Mouse (Mus musculus): ENCODE results near the gene Slc34a1.
"Not testable (repeated sequence)": the region's sequence is repeated elsewhere in the genome, so short reads cannot be mapped to it uniquely, and the experiment has no call there.

The Slc34a1 gene

DNA sequence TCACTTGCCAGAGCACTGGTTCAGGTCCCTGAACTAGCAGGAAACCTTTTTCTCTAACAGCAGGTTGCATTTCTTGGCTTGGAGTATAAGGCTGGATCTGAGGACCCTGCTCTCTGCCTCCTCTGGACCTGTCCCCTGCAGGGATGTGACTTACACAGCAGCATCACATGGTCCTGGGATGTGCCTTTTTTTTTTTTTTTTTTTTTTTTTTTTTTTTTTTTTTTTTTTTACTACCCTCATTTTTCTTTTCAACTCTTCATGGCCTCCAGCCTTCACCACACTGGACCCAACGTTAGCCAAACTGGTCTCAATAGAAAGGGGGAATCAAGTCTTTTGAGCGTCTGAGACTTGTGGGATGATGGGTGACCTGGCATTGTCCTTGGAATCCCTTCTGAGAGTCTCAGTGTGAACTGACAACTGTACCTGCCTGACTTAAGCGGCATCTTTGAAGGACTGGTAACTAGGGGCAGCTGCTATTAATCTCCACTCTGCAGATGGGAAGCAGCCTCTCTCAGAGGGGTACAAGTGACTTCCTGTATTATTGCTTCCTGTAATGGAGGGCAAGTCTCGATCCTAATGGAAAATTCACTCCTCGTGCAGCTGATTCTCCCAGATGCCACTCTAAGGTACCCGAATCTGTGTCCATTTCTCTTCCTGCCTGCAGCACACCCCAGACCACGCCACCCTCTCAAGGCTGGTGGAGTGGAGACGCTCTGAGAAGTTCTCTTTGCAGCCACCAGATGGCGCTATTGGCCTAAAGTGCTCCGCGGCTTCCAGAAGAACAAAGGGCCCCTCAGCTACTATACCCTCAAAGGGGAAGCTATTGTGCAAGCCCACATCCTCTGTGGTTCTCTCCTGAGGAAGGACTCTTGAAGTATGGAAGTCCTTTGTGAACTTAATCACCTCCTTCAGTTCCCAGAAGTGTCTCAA is 7.1 kb downstream of the Slc34a1 start:
- DNase-seq (ENCODE audit: low spot score in 2 of 2), result peak; percentile 44 to 56

DNA sequence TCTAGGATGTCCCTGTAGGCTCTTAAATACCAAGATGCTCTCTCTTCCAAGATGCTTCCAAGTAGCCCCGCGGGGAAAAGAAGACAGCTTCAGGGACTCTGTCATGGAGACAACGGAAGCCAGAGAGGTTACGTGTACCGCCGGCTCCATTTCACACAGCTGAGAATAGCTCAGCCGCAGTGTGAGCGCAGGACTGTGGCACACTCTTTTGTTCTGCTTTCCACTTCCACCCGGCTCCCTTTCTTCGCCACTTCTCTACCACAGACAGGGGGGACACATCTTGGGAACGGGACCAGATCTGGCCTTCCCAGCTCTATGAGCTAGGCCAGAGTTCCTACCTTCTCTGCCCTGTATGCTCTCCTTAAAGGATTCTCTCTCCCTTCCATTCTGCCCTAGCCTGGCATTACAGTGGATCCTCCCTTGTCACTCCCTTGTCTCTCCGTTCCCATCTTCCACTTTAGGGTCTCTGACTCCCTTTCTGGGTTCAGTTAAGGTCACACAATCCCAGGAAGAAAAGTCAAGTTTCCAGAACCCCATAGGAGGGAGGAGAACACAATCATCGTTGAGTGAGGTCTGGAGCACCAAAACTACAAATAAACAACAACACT is 7.9 kb downstream of the Slc34a1 start:
- DNase-seq (ENCODE audit: low spot score in 2 of 2), result no peak

DNA sequence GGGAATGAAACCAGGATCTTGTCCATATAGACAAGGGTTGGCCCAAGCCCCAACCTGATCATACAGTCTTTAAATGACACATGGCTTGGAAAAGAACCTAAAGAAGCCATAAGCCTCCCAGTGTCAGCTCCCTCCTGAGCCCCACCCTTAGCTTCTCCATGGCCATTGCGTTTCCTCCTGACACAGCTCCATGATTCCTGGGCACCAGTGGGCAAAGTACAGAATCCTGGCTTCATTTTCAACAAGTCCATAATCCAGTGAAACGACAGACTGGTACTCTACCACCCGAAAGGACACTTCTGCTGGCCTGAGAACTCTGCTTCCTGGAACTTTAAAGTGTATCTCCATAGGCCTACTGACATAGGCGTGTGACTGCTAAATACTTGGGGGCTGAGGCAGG is 9.4 kb downstream of the Slc34a1 start:
- no peak for DNase-seq (ENCODE audit: low spot score in 2 of 2)

DNA sequence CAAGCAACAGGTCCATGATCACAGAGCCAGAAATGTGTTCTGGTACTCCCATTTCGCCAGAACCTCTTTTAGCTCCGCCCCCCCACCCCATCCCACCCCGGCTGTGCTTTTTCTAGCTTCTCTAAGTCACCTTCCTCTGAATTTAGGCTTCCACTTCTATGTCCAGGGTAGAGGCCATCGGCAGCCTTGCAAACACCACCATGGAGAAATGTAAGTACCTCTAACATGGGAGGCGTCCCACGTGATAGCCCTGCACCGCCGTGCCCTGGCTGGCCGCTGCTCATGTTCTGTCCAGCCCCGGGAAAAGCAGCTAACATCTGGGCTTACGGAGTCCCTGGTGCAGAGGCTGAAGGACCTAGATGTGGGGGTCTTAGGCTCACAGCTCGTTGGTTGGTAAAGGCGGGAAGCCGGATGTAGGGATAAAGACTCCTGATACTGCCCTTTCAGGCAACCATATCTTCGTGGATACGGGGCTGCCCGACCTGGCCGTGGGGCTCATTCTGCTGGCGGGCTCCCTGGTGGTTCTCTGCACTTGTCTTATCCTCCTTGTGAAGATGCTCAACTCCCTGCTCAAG is 10.6 kb downstream of the Slc34a1 start:
- no peak for DNase-seq (ENCODE audit: low spot score in 2 of 2)

DNA sequence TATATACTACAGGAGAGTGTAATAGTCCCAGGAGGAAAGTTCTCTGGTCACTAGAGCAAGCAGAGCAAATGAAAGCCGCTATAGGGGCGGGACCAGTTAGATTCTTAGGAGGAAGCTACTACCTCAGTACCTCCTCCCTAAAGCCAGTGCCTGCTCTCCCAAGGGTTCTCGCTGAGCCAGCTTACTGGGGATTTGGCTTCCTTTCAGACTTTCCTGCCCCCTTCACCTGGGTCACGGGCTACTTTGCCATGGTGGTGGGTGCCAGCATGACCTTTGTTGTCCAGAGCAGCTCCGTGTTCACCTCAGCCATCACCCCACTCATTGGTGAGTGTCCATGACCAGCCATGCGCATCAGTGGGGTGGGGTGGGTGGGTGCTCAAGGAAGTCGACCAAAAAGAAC is 13.8 kb downstream of the Slc34a1 start:
- no peak for DNase-seq (ENCODE audit: low spot score in 2 of 2)

DNA sequence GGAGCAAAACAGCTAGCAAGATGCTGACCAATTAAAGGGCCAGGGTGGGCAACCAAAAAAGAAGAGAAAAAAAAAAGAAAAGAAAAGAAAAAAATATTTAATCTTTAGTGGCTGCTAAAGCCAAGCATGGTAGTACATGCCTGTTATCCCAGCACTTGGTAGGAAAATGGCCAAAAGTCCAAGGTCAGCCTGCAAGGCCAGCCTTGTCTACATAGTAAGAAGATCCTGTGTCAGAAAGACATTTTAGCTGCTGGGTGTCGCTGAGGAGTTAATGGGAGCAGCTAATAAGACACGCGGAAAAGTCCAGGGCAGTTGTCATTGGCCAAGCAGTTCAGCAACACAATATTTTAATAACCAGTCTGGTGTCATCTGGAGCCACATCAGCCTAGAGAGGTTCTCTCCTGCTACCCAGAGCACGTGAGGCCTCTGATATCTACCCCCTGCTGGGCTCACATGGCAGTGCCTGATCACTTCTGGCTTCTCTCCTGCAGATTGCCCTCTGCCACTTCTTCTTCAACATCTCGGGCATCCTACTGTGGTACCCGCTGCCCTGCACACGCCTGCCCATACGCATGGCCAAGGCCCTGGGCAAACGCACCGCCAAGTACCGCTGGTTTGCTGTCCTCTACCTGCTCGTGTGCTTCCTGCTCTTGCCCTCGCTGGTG is 14.8 kb downstream of the Slc34a1 start:
- DNase-seq (ENCODE audit: low spot score in 2 of 2), result no peak

DNA sequence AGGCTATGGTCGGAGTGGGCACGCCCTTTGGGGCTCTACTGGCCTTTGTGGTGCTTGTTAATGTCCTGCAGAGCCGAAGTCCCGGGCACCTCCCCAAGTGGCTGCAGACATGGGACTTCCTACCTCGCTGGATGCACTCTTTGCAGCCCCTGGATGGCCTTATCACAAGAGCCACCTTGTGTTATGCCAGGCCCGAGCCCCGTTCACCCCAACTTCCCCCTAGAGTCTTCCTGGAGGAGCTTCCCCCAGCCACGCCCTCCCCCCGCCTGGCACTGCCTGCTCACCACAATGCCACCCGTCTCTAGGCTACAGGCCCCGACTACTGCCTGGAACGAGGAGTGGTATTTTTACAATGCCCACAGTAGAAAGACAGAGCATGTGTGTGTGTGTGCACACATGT is 15.3 kb downstream of the Slc34a1 start:
- DNase-seq (ENCODE audit: low spot score in 2 of 2), result no peak

DNA sequence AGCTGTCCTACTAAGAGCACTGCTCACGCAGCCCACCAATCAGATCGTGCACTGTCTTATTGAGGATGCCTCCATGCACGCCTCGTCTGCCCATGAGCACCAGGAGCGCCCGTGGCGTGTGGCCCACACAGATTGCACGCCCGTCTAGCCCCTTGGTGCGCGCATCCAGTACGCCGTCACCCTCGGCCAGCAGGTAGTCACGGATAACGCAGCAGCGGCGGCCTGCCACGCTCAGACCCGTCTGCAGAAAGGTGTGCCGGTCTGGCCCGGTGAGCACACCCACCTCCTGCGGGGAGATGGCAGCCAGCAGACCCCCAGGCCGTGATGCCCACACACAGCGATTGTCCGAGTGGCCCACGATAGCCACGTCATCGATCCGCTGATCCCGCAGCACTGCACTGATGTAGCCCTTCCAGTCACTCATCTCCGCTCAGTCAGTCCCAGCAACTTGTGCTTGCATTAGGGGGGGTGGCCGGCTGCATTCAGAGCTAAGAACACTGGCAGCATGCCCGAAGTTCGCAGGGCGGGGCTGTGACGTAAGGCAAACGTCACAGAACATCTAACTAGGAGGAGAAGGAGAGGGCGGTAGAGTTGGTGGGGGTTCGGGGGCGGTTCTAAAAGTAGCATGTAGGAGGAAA is 16.9 kb downstream of the Slc34a1 start, which contains the start of gene Pfn3:
Gene Pfn3, minus strand, starts transcription at position 490 of the 638 bp plus-strand sequence.
- DNase-seq (ENCODE audit: low spot score in 2 of 2), result no peak

DNA sequence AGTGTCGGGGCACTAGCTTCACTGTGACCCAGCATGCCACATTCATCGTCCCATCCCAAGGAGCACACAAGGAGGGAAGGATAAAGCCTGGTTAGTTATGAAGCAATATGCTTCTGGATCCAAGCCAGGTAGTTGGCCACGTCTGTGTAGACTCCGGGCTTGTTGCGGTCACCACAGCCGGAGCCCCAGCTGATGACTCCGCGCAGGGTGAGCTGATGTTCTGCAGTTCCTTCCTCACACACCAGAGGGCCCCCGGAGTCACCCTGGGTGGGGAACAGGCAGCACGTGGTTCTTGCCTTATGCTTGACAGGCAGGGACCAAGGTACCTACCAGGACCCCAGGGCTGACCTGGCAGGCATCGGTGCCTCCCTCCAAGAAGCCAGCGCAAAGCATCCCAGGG is 20.0 kb downstream of the Slc34a1 start:
- DNase-seq (ENCODE audit: low spot score in 2 of 2), result peak; percentile 81 to 90

DNA sequence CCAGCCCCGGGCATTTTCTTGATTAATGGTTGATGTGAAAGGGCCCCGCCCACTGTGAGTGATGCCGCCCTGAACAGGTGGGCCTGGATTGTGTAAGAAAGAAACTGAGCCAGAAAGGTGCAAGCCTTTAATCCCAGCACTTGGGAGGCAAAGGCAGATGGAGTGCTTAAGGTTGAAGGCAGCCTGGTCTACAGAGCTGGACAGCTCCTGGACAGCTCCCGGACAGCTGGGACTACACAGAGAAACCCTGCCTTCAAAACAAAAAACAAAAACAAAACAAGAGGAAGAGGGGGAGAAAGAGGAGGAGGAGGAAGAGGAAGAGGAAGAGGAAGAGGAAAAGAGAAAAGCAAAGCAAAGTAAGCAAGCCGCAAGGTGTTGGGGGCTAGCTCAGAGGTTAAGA is 21.2 kb downstream of the Slc34a1 start:
- no peak for DNase-seq (ENCODE audit: low spot score in 2 of 2)

DNA sequence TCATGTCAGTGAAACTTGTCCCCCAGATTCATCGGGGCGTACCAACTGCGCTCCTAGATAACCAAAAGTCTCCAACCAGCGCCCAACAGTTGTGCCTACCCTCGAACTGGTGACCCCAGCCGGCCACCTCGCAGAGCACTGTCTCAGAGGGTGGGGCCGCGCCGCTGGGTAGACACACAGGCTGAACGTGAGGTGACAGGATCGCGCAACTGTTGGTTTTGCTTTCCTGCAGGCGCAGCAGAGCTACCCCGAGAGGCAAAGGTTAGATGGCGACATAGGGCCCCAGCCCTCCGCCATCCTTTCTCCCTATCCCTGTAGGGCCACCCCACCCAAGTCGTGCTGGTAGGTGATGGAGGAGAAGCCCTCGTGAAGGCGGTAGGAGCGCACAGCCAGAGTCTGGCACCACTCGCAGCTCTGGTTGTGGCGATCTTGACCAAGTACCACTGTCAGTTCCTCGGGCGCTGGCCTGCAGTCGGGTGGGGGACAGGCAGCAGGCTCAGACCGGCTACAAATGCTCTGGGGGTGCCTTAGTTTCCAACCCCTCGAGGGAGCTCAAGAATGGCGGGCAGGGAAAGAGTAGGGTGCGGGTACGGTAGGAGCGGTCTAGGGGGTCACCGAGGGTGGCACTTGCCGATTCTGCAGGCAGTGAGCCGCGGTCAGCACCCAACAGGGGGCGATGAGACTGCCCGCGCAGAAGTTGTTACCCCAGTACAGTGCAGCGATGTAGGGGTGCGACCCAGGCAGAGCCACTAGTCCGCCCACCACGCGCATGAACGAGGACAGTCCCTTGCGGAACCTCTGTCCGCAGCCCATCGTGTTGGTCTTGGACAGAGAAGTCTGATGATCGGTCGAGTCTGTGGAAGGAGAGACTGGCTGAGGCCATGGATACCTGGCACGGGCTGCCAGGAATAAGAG is 22.3 kb downstream of the Slc34a1 start:
- DNase-seq (ENCODE audit: low spot score in 2 of 2), result no peak

DNA sequence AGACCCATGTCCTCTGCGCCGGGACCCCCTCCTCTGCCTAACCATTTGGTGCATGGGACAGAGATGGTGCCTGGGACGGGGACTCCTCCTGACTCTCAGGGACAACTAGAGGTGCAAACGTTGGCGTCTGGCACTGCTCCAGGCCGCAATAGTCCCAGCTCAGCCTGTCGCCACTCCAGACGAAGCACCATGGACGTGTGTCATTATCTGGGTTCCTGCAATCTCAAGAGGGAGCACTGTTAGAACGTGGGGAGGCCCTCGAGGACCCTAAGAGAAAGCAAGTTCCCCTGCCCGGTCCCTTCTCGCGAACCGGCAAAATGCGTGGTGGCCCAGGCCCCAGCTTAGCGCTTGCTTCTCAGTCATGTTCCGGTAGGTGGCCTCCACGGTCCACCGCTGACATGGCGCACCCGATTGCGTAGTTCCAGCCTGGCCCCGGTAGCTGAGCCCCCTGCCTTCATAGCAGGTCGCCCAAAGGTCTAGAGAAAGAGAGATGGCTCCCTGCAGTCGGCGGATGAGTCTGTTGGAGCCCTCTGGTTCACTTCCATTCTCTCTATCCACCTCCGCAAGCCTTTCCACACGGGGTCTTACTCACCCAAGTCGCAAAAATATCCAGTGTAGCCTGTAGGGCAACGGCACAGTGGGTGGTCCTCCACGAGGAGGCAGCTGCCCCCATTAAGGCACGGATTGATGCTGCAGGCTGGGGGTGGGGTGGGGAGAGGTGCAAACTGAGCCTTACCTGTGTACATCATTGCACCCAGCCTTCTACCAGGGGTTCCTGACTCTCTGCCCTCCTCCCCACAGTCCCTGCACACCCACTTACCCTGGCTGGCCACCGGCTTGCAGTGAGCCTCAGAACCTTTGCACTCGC is 23.2 kb downstream of the Slc34a1 start:
- peak; percentile 43 to 60 for DNase-seq (ENCODE audit: low spot score in 2 of 2)

DNA sequence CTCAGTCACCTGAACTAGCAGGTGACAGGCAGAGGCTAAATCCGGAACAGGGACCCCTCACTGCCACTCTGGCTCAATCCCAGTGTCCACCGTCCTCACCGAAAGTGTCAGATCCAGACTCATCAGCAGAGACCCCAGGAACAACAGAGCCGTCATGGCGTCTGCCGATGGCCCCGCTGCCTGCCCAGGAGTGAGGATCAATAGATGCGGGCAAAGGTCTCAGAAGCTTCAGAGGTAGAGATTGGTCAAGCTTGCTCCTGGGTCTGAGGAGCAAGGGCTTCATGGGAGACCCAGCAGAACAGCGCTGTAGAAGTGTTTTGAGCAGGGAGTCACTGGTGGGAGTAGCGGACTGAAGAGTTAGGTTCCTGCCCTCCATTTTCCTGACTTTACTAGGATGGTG is 28.6 kb downstream of the Slc34a1 start, which contains the start of gene F12:
Gene F12, minus strand, starts transcription at position 181 of the 400 bp plus-strand sequence.
- no peak for DNase-seq (ENCODE audit: low spot score in 2 of 2)

DNA sequence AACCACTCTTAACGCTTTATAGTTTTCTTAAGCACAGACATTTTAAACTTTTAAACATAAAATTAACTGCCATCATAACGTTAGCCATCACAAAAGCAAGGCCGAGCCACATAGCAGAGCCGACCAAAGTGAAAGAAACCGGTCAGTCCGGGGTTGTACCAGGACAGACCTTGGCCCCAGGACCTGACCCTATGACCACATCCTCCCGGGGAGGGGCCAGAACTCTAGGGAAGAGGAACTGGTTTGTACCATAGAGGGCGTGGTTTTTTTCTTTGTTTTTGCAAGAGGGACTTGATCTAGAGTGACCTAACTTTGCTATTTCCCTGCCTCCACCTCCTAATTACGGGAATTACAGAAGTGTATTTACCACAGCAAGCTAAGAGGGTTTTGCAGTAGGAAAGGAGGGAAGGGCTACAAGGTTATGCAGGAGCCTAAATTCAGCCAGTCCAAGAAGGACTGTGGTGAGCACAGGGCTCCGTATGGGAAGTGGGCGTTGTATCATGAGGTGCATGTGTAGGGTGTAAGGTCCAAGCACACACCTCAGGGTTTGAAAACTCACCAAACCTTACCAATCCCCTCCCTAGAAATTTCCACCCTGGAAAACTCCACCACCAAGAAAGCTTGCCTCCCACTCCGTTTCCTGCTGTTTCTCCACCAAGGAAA is 31.4 kb downstream of the Slc34a1 start:
- peak; percentile 30 to 73 for DNase-seq (ENCODE audit: low spot score in 2 of 2)

DNA sequence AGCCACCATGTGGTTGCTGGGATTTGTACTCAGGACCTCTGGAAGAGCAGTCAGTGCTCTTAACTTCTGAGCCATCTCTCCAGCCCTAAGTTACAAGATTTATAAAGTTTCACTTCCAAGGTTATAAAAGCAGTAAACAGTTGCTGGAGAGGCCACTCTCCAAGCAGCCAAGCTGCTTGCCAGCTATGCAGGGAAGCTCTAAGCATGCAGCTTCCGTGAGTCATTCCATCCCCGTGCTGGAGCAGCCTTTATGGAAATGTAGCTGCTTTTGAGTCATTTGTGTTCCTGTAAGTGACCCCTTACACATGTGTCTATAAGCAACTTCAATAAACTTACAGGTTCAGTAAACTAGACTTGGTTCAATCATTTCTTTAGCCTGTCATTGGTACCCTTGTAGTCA is 32.6 kb downstream of the Slc34a1 start:
- no peak for DNase-seq (ENCODE audit: low spot score in 2 of 2)

DNA sequence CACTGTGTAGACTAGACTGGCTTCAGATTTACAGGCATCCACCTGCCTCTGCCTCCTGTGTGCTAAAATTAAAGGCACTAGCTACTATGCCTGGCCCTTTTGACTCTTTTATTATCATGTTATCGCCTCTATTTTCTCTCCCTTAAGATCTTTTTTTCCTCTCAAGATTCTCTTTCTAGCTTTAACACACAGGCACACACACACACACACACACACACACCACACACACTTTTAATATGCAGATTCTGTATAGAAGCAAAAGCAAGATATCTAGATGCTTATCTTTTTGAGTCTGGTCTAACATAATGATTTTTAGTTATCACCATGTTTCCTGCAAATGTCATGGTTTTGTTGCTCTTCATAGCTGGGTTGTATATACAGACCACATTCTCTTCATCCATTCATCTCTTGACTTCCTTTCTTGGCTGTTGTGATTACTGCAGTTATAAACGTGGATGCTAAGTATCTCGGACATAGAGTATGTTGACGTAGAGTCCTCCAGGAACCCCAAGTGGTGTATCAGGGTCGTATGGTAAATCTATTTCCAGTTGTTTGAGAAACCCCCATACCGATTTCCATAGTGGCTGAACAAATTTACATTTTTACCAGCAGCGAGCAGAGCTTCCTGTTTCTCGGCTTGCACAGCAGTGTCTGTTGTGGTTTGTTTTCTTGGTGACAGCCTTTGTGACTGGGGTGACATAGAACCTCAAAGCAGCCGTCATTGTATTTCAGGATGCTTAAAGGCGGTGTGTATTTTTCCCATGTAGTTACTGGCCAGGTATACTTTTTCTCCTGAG is 34.1 kb downstream of the Slc34a1 start:
- DNase-seq (ENCODE audit: low spot score in 2 of 2), result no peak

DNA sequence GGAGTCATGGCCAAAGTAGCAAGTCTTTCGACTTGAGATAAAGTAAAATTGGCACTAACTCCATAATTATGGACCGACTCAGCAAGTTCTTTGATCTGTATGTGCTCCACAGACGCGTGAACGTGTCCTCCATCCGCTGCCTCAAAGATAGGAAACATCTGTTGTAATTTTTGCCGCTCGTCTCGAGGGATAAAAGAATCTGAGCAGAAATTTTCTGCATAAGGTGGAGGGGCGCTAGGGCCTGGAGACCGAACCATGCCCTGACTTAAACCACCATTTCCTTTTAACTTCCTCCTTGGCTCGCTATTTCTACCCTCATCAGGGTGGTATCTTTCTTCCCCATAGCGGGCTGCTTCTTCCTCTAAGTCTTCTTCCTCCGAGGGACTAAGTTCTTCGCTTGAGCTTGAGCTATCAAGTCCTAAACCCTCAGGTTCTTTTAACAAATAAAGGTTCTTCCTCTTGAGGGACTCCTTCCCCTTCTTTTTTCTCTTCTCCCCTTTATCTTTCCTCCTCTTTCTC is 39.2 kb downstream of the Slc34a1 start:
- not testable (repeated sequence) for DNase-seq (ENCODE audit: low spot score in 2 of 2)

DNA sequence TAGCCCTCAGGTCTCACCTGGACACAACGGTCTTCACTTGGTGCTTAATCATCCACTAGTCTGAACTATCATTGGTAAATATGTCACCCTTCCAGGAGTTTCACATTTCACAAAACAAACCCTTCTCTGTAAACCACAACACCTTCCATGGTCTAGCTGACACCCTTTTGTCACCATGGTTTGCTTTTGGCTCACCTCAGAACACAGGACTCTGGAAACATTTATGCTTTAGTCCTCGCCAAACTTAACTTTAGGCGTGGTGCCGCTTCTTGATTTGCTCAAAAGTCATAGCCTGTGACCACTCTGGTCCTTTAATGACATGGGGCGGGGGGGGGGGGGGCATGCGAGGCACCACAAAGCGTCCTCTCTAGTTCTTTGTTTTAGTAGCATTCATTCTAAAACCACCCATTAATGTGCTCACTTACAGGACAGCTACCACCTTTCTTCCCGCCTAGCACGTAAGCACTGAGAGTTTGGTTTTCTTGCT is 45.9 kb downstream of the Slc34a1 start:
- DNase-seq (ENCODE audit: low spot score in 2 of 2), result no peak
